Mouse (Mus musculus) CD4-positive, CD25-positive, alpha-beta regulatory T cell, adult 4 months (primary cell): ENCODE results near the gene Il12b. TPM values are rescaled to one million over a fixed set of nuclear protein-coding genes. Genes with fewer than 3 reads are reported as not detected.

Experiments
- ATAC-seq: one replicate; pipeline ENCODE4 v1.8.0; 2017
- polyA plus RNA-seq, 2 experiments: library from polyadenylated mRNA; unstranded; fragments of 100-300 nt; shearing (Covaris generic); gene quantifications; one replicate each; pipeline ENCODE4 v1.2.1; 2017

Il12b gene
- polyA plus RNA-seq: not detected

- ATAC-seq: no peak
Measured at GRCm38 (mm10) chr11:44399763-44400162, at the start of gene Il12b. Gene Il12b (plus strand): TSS chr11:44400063.

GRCm38 (mm10) chr11:44354860-44355470 lies 44.9 kb upstream of the Il12b start:
- ATAC-seq: no peak

- ATAC-seq: no peak
Measured at GRCm38 (mm10) chr11:44356171-44356570, 43.7 kb upstream of the Il12b start.

DNA sequence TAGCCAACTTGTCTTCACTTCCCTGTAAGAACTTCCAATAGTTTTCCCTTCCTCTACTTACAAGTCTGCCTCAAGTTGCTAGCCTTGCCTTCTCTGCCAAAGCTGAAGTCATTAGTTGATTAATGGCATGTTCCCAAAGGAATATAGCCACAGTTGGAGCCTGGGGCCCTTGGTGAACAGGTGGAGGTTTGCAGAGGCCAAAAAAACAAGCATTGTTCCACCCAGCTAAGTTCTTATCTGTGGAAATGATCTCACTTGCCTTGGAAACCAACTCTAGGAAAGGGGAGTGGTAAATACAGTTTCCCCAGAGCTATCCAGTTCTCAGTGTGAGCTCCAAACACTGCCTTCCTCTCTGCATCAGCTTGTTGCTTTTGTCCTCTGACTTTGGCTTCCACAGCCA lies 35.3 kb upstream of the Il12b start:
- ATAC-seq: no peak

DNA sequence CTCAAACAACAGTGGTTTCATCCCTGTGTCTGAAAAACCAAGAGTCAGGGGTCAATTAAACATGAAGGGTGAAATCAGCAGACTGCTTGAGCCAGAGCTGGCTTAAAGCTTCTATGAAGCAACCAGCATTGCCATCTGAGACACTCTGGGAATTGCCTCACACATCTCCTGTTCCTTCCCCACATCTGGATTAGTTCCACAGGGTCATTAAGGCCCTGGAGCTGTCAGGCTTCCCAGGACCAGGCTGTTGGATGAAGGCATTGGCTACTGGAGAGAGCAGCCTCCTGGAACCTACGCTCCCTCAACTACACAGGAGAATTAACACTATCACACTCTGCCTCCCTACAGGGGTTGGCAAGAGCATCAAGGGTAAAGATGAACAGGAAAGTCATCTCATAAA lies 32.2 kb upstream of the Il12b start:
- ATAC-seq: no peak

DNA sequence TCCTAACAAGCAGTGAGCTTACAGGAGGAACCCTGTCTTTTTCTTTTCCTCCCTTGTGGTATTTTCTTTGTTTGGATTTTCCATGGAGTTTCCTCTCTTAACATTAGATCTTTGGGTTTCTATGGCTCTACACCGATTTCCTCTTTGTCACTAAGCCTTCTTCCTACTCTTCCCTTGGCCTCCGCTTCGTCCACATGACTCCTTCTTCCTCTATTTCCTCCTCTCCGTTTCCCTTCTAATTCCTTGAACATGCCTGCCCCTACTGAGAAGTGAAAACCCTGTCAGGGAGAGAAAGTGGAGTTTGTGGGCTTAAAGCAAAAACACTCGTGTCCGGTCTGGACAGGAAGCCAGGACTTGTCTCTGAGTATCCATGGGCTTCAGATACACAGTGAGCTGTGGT lies 27.0 kb upstream of the Il12b start:
- ATAC-seq: no peak

GRCm38 (mm10) chr11:44377879-44378278 lies 22.0 kb upstream of the Il12b start:
- no peak for ATAC-seq

- ATAC-seq: no peak
Measured at GRCm38 (mm10) chr11:44380432-44381051, 19.3 kb upstream of the Il12b start.

DNA sequence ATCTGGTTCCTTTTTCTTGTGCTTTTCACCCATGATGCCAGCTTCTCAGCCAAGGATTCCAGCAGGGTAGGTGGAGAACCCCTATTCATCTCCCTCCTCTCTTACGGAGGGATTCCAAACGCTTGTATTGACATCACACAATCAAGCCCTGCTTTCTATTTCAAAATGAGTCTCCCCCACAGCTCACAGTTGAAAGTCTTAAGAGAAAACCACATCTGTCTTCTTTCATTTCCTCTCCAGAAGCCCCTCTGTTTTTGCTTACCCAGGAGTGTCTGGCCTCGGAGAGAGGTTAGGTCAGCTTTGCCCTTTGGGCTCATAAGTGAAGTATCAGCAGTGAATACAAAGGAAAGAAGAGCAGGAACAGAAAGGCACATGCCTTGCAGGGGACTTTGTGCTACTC lies 17.7 kb upstream of the Il12b start:
- no peak for ATAC-seq

GRCm38 (mm10) chr11:44387031-44387430 lies 12.8 kb upstream of the Il12b start:
- no peak for ATAC-seq

GRCm38 (mm10) chr11:44389993-44390701 lies 9.7 kb upstream of the Il12b start:
- no peak for ATAC-seq

- ATAC-seq: no peak
Measured at GRCm38 (mm10) chr11:44393101-44393810, 6.6 kb upstream of the Il12b start.

GRCm38 (mm10) chr11:44395401-44395800 lies 4.5 kb upstream of the Il12b start:
- ATAC-seq: no peak

GRCm38 (mm10) chr11:44397551-44397950 lies 2.3 kb upstream of the Il12b start:
- no peak for ATAC-seq

GRCm38 (mm10) chr11:44398356-44398755 lies 1.5 kb upstream of the Il12b start:
- no peak for ATAC-seq

GRCm38 (mm10) chr11:44398782-44399225 lies 1.1 kb upstream of the Il12b start:
- no peak for ATAC-seq

DNA sequence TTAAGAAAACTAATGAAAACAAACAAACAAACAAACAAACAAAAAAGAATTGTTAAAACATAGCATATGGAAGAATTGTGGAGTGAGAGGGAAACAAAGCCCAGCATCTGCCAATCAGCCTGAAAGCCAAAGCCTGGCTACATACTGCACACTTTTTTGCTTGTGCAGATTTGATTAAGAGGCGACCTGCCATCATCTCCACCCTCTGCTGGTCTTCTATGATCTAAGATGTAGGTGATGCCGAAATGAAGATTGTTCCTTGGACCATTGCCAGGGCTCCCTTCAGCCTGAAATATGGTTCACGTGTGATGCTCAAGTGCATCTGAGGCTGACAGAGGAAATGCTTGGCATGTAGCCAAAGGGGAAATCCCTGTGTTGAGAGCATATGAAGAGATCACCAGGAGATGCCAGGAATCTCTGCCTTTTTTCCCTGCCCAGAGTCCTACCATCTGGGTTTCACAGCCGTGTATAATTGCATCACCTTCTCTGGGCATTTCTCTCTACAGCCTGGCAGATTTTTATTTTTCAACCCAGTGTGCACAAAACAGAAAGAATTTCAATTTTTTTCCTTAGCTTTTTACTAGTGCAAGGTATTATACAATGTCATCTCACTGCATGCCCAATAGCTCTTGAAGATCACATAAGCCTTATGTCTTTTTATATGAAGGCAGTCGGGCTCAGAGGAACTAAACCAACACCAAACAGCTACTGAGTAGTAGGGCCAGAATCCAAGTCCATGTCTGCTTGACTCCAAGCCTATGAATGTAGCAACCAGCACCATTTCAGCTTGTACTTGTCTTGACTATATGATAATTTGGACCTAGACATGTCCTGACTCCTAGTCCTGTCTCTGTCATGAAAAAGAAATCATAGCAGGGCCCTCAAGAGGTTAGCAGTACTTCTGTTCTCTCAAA lies 2.0 kb downstream of the Il12b start:
- ATAC-seq: no peak

GRCm38 (mm10) chr11:44405113-44405512 lies 5.2 kb downstream of the Il12b start:
- no peak for ATAC-seq

DNA sequence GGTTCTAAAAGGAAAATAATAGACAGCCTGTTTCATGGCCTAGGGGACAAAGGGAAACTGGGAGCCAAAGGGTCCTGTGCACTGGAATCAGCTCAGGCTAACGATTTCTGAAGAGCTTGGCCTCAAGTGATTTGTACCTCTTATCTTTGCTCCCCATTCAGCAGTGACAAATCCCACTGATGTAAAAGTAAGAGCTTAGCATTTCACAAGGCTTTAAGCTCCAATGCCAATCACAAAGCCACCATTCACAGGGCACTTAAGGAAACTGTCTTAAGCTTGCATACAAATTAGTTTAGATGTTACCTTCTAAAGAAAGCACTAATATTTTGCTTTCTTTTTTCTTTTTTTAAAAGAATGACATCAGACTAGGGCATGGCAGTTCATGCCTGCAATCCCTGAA lies 6.1 kb downstream of the Il12b start:
- no peak for ATAC-seq

GRCm38 (mm10) chr11:44406457-44406856 lies 6.6 kb downstream of the Il12b start:
- ATAC-seq: no peak

- ATAC-seq: no peak
Measured at GRCm38 (mm10) chr11:44408626-44409025, 8.8 kb downstream of the Il12b start.

GRCm38 (mm10) chr11:44410413-44410812 lies 10.6 kb downstream of the Il12b start:
- no peak for ATAC-seq
